Mouse (Mus musculus): Measurements from ENCODE around the gene Susd6.
A peak's percentile ranks its signal among the peaks of the same experiment; 100 is the strongest.
"Not testable (repeated sequence)": the region's sequence is repeated elsewhere in the genome, so short reads cannot be mapped to it uniquely, and the experiment has no call there.

The Susd6 gene

GRCm38 (mm10) chr12:80814529-80814928 is 24.2 kb downstream of the Susd6 start:
- DNase-seq: no peak

- no peak for DNase-seq
These were observed 25.0 kb downstream of the Susd6 start for GRCm38 (mm10) chr12:80815298-80815697.

DNA sequence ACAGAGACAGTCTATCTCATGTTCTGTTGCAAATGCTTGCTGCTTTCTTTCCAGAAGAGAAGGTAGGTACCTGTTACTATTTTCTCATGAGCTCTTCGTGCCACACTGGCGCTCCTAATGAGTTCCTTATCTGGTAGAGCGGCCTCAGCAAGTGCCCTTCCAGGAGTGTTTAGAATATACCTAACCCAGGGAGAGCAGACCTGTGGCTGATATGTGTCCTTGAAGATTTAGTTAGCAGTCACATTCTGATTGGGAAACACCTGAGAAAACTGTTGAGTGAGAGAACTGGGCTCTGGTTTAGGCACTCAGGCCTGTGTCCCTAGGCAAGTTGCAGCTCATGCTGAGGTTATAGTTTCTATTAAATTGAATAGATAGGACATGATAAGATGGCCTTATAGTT is 25.6 kb downstream of the Susd6 start:
- no peak for DNase-seq

- no peak for DNase-seq
These were observed 26.2 kb downstream of the Susd6 start for GRCm38 (mm10) chr12:80816380-80817086.

DNA sequence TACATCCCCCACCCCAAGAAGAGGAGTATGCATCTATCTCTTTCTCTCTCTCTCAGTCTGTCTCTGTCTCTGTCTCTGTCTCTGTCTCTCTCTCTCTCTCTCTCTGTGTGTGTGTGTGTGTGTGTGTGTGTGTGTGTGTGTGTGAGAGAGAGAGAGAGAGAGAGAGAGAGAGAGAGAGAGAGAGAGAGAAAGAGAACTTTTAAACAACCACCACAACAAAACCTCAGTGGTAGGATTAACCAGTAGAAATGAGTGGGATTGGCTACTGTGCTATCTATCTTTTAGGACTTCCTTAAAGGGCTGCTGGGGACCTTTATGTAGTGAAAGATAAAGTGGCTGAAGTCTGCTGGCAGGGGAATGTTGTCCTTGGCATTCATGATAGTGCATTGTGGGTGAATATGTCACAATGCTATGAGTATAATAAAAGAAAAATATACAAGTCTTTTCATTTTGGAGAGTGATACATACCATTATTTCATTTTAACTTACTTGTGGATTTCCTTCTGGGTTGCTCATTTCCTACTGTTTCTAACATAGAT is 27.5 kb downstream of the Susd6 start:
- DNase-seq: no peak

- DNase-seq: not testable (repeated sequence)
These were observed 28.7 kb downstream of the Susd6 start for GRCm38 (mm10) chr12:80819020-80819419.

DNA sequence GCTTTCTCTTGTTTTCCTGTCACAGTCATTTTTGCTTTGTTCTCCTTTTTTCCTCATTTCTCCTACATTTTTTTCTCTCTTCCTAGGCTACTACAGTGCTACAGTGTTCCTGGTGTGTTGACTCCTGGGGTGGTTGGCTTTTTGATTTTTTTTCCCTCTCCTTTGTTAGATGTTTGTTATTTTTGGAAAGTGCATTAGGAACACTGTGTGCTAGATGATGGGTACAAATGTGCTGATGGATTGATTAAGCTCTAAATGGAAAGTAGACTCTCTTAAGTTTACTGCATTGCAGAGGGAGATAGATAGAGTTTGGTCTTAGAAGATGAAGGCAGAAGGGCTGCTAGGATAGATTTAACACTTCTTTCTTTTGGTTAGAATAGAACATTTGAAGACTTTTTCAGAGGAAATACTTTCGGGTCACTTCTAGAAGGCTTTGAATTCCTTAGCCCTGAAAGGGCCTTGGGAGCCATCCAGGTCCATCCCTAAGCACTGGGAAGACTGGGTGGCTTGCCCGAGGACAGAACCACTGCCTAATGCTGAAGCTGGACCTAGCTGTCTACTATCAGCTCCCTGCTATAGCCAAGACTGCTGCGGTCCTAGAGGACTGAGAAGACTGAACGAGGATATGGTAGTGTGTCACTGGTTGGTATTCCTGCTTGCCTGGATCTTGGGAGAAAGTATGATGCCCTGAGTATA is 31.1 kb downstream of the Susd6 start:
- DNase-seq: no peak

DNA sequence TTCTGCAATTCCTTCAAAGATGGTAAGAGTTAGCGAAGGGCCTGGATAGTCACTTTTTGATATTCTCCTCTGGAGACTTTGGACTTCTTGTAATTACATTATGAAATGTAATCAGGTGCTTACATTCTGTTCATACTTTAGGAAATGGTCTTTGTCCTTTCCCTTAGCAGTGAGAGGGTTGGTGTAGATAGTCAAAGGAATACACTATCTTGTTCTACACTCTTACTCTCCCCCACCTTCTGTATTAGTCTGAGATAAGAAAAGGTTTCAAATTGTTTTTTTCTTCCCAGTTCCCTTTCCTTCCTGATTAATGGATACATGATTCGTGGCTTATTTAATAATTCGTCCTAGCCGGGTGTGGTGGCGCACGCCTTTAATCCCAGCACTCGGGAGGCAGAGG is 32.2 kb downstream of the Susd6 start:
- DNase-seq: no peak

GRCm38 (mm10) chr12:80824202-80824601 is 33.9 kb downstream of the Susd6 start:
- no peak for DNase-seq

GRCm38 (mm10) chr12:80826423-80826822 is 36.1 kb downstream of the Susd6 start:
- no peak for DNase-seq

GRCm38 (mm10) chr12:80827464-80828015 is 37.2 kb downstream of the Susd6 start:
- DNase-seq: peak; percentile 60

DNA sequence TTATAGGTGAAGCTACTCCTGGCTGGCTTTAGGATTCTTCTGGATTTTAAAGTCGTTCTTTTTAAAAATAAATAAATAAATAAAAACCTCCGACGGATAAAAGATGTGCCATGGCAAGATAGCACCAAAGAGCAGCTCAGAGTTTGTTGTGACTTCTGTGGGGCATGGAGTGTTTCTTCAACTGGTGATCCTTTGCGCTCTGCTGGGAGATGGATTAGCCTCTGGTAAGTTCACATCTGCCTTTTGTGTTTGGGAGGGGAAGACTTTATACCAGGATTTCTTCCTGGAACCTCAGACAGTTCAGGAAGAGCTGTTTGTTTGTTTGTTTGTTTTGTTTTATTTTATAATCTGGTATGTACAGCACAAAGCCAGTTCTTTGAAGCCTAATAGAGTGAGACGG is 37.7 kb downstream of the Susd6 start:
- no peak for DNase-seq

DNA sequence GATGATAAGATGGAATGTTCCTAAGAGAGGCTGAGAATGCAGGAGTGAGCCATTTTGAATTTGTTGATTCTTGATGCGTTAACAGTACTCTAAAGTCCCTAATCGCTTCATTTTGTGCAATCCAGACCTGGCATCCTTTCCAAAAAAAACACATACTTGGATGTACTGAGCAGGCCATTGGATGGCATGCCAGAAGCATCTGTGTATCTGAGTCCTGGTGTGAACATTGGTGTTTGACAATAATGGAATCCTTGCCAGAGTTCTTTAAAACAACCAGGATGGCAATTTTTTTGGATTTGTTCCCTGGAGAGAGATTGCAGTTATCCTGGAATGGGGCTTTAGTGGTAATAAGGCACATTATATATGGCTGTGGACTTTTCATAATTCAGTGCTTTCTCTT is 38.6 kb downstream of the Susd6 start:
- no peak for DNase-seq

DNA sequence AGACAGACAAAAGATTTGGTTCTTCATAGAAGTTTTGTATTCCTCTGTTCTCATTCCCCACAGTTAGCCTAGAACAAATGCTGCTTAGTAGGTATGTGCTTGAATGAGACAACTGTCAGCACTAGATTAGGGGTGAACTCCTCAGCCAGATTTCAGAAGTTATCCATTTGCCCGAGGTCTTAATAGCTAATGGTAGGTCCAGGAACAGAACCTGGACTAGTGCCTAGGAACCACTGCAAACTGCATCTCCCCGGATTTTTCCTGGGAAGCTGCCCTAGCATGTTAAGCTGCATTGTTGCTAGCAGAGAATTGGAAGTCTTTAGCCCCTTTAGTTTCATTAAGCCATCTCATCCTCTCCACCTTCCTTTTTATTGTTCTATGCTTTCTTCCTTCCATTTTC is 39.9 kb downstream of the Susd6 start:
- no peak for DNase-seq

- DNase-seq: no peak
These were observed 40.5 kb downstream of the Susd6 start for GRCm38 (mm10) chr12:80830820-80831219.

- DNase-seq: no peak
These were observed 42.0 kb downstream of the Susd6 start for GRCm38 (mm10) chr12:80832313-80832712.

DNA sequence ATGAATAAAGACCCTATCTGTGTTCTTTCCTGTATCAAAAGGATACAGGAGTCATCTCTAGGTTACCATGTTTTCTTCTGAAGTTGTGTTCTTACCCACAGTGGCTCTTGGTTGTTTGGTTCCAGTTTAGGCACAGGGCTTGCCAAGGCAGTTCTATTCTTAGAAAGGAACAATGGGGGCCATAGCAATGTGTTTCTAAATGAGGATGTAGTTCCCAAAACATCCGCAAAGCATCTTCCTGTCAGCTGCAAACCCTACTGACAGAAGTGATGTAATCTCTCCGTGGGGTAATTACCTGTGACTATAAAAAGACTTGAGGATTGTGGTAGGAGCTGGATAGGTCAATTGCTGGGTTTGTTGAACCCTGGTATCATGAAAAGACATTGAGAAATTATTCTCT is 43.2 kb downstream of the Susd6 start:
- no peak for DNase-seq

DNA sequence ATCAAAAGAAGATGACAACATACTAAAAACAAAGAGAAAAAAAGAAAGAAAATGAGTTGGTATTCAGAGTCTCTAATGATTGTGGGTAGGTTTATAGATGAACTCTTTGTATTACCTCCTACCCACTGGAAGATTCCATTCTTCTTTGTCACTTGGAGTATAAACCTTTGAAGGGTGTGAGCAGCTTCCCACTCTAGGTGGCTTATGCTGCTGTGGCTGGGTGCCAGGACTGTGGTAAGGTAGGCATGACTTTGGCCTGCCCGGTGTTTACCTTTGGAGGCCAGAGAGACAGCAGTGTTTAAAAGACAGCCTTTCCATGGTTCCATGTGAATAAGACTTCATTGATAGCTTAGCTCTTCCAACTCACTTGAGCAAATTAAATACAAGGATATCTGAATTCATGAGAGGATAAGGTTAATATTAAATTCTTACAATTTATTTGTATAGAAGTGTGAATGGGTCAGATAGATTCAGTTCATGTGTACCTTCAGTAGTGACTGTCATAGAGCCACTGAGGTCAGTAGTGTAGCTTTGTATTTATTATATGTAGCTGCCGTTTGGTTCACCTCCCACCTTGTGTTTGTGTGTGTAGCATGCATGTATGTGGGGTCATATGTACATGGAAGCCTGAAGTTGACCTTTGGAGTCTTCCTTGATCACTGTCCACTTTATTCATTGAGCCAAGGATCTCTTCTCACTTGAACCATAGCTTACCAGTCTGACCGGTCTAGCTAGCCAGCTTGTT is 44.0 kb downstream of the Susd6 start:
- DNase-seq: no peak

DNA sequence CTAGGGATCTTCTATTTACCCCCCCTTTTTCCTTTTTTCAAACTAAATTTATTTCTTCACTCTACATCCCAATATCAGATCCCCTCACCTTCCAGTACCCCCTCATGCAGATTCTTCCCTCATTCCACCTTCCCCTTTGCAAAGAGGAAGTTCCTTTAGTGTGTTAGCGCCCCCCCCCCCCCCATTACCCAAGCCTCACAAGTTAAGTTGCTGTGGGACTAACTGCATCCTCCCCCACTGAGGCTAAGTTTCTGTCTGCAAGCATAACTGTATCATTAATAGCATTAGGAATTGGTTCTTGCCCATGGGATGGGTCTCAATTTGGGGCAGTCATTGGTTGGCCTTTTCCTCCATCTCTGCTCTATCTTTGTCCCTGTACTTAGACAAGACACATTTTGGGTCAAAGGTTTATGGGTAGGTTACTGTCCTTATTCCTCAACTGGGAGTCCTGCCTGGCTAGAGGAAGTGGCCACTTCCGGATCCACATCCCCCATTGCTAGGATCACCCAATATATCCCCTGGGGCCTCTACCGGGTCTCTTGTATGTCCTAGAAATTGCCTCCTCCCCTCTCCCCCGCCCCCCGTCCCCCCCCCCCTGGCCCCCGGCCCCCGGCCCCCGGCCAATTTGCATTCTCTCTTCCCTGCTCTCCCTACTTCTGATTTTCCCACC is 44.7 kb downstream of the Susd6 start:
- no peak for DNase-seq

- no peak for DNase-seq
These were observed 47.3 kb downstream of the Susd6 start for GRCm38 (mm10) chr12:80837614-80838013.

DNA sequence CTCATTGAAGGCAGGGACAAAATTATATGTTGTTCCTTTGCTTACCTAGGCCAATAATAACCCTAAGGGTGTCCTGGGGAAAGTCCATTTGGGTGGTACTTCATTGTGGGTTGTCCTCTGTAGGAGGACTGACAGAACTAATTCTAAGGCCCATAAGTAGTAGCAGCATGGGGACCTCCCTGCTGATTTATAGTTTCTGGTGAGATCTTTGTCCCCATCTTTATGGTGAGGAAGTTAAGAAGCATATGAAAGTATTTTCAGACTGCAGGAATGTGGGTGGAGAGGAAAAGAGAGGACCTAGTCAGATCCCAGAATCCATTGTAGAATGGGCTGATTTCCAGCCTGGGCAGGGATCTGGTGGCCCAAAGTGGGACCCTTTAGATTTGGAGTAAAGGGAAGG is 48.0 kb downstream of the Susd6 start:
- DNase-seq: no peak

DNA sequence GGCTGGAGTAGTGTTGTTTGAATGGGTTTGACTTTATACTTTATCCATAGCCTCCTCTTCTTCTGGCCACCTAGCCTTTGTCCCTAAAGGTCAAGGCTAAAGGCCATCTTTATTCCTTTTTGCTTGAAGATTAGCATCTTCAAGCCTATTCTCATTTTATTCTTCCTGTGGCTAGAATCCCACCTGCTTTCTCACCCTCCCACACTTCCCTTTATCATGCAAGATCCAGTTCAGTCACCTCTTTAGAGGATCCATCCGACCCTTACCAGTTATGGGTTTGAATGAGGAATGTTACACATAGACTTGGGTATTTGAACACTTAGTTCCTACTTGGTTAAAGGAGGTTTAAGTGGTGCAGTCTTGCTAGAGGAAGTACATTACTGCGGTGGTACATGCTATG is 48.5 kb downstream of the Susd6 start:
- no peak for DNase-seq

DNA sequence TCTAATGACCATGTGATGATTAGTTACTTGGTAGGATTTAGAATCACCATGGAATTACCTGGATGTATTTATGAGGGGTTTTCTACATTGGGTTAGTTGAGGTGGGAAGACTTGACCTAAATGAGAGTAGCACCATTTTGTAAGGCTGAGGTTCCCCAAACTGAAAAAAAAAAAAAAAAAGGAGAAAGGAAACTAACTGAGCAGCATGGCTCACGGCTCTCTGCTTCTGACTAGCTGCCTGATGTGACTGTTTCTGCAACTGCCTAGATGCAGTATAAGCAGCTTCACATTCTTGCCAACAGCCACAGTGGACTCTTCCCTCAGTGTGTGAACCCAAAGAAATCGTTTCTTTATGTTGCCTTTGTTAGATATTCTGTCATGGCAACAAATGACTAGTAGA is 49.3 kb downstream of the Susd6 start:
- no peak for DNase-seq

Data from right cerebral cortex, postnatal 4 days (tissue).